Mouse (Mus musculus): ENCODE data around the gene Atp11c. TPM values are rescaled to one million over a fixed set of nuclear protein-coding genes. Genes with fewer than 3 reads are reported as not detected.

Gene Atp11c
- polyA plus RNA-seq, 1 experiment from 2014 or later = 11.2 TPM

GRCm38 (mm10) chrX:60345447-60345846 is 247.1 kb downstream of the Atp11c start:
- Histone ChIP-seq H3K36me3 (ENCODE audit: control insufficient read depth, insufficient read depth, low read length) (no peaks in the 10 kb centered on the region), H3K9ac (replicated peaks; ENCODE audit: low read depth, low read length) (no peak overlapping the region), H3K9me3 (ENCODE audit: control insufficient read depth, low read depth, low read length) (no peaks in the 10 kb centered on the region), H3K4me1 (ENCODE audit: control insufficient read depth, insufficient read depth, low read length) (no peaks in the 10 kb centered on the region), H3K27me3 (ENCODE audit: control insufficient read depth, insufficient read depth, low read length) (no peaks in the 10 kb centered on the region), H3K4me2 (replicated peaks; ENCODE audit: low read depth, low read length) (no peak overlapping the region), H3K27ac (ENCODE audit: low read length) (no peak overlapping the region), H3K4me3 (ENCODE audit: low read depth, low read length) (no peak overlapping the region)
- no peak for ATAC-seq (ENCODE audit: insufficient number of reproducible peaks, insufficient read depth, low FRiP score, low read depth)

GRCm38 (mm10) chrX:60344991-60345390 is 247.5 kb downstream of the Atp11c start:
- Histone ChIP-seq H3K4me2 (replicated peaks; ENCODE audit: low read depth, low read length) (no peak overlapping the region), H3K27me3 (ENCODE audit: control insufficient read depth, insufficient read depth, low read length) (no peaks in the 10 kb centered on the region), H3K9me3 (ENCODE audit: control insufficient read depth, low read depth, low read length) (no peaks in the 10 kb centered on the region), H3K36me3 (ENCODE audit: control insufficient read depth, insufficient read depth, low read length) (no peaks in the 10 kb centered on the region), H3K27ac (ENCODE audit: low read length) (no peak overlapping the region), H3K4me1 (ENCODE audit: control insufficient read depth, insufficient read depth, low read length) (no peaks in the 10 kb centered on the region), H3K9ac (replicated peaks; ENCODE audit: low read depth, low read length) (no peak overlapping the region), H3K4me3 (ENCODE audit: low read depth, low read length) (no peak overlapping the region)
- 76% methylated on average over 4 of the region's 4 CpGs for WGBS
- no peak for ATAC-seq (ENCODE audit: insufficient number of reproducible peaks, insufficient read depth, low FRiP score, low read depth)

- Histone ChIP-seq H3K27me3 (ENCODE audit: control insufficient read depth, insufficient read depth, low read length) (no peaks in the 10 kb centered on the region), H3K27ac (ENCODE audit: low read length) (no peak overlapping the region), H3K36me3 (ENCODE audit: control insufficient read depth, insufficient read depth, low read length) (no peaks in the 10 kb centered on the region), H3K9me3 (ENCODE audit: control insufficient read depth, low read depth, low read length) (no peaks in the 10 kb centered on the region), H3K4me2 (replicated peaks; ENCODE audit: low read depth, low read length) (no peak overlapping the region), H3K4me3 (ENCODE audit: low read depth, low read length) (no peak overlapping the region), H3K4me1 (ENCODE audit: control insufficient read depth, insufficient read depth, low read length) (no peaks in the 10 kb centered on the region), H3K9ac (replicated peaks; ENCODE audit: low read depth, low read length) (no peak overlapping the region)
- ATAC-seq (ENCODE audit: insufficient number of reproducible peaks, insufficient read depth, low FRiP score, low read depth) = no peak
- 90% methylated on average over 3 of the region's 3 CpGs for WGBS
Measured at GRCm38 (mm10) chrX:60329735-60330134, 262.8 kb downstream of the Atp11c start.

GRCm38 (mm10) chrX:60321321-60321720 is 271.2 kb downstream of the Atp11c start:
- Histone ChIP-seq H3K4me2 (replicated peaks; ENCODE audit: low read depth, low read length) (no peak overlapping the region), H3K4me3 (ENCODE audit: low read depth, low read length) (no peak overlapping the region), H3K36me3 (ENCODE audit: control insufficient read depth, insufficient read depth, low read length) (no peaks in the 10 kb centered on the region), H3K9ac (replicated peaks; ENCODE audit: low read depth, low read length) (no peak overlapping the region), H3K9me3 (ENCODE audit: control insufficient read depth, low read depth, low read length) (no peaks in the 10 kb centered on the region), H3K27me3 (ENCODE audit: control insufficient read depth, insufficient read depth, low read length) (no peaks in the 10 kb centered on the region), H3K27ac (ENCODE audit: low read length) (no peak overlapping the region), H3K4me1 (ENCODE audit: control insufficient read depth, insufficient read depth, low read length) (no peaks in the 10 kb centered on the region)
- ATAC-seq (ENCODE audit: insufficient number of reproducible peaks, insufficient read depth, low FRiP score, low read depth) = no peak
- 89% methylated on average over 4 of the region's 4 CpGs for WGBS

GRCm38 (mm10) chrX:60317661-60318060 is 274.8 kb downstream of the Atp11c start:
- Histone ChIP-seq H3K9ac (replicated peaks; ENCODE audit: low read depth, low read length) (no peak overlapping the region), H3K27me3 (ENCODE audit: control insufficient read depth, insufficient read depth, low read length) (no peaks in the 10 kb centered on the region), H3K4me2 (replicated peaks; ENCODE audit: low read depth, low read length) (no peak overlapping the region), H3K4me1 (ENCODE audit: control insufficient read depth, insufficient read depth, low read length) (no peaks in the 10 kb centered on the region), H3K9me3 (ENCODE audit: control insufficient read depth, low read depth, low read length) (no peaks in the 10 kb centered on the region), H3K27ac (ENCODE audit: low read length) (no peak overlapping the region), H3K36me3 (ENCODE audit: control insufficient read depth, insufficient read depth, low read length) (no peaks in the 10 kb centered on the region), H3K4me3 (ENCODE audit: low read depth, low read length) (no peak overlapping the region)
- ATAC-seq (ENCODE audit: insufficient number of reproducible peaks, insufficient read depth, low FRiP score, low read depth) = no peak
- 92% methylated on average over 3 of the region's 3 CpGs for WGBS

GRCm38 (mm10) chrX:60292335-60292734 is 300.2 kb downstream of the Atp11c start:
- no peak for ATAC-seq (ENCODE audit: insufficient number of reproducible peaks, insufficient read depth, low FRiP score, low read depth)

GRCm38 (mm10) chrX:60255346-60255745 is 337.2 kb downstream of the Atp11c start:
- Histone ChIP-seq H3K36me3 (ENCODE audit: control insufficient read depth, insufficient read depth, low read length) (no peaks in the 10 kb centered on the region), H3K4me3 (ENCODE audit: low read depth, low read length) (no peak overlapping the region), H3K4me1 (ENCODE audit: control insufficient read depth, insufficient read depth, low read length) (no peaks in the 10 kb centered on the region), H3K4me2 (replicated peaks; ENCODE audit: low read depth, low read length) (no peak overlapping the region), H3K27ac (ENCODE audit: low read length) (no peak overlapping the region), H3K9me3 (ENCODE audit: control insufficient read depth, low read depth, low read length) (no peaks in the 10 kb centered on the region), H3K27me3 (ENCODE audit: control insufficient read depth, insufficient read depth, low read length) (no peaks in the 10 kb centered on the region), H3K9ac (replicated peaks; ENCODE audit: low read depth, low read length) (no peak overlapping the region)
- no peak for ATAC-seq (ENCODE audit: insufficient number of reproducible peaks, insufficient read depth, low FRiP score, low read depth)

More at GRCm38 (mm10) chrX:60292335-60292734, 300.2 kb downstream of the Atp11c start:
- Histone ChIP-seq H3K36me3 (ENCODE audit: control insufficient read depth, insufficient read depth, low read length) (no peaks in the 10 kb centered on the region), H3K4me2 (replicated peaks; ENCODE audit: low read depth, low read length) (no peak overlapping the region), H3K4me3 (ENCODE audit: low read depth, low read length) (no peak overlapping the region), H3K4me1 (ENCODE audit: control insufficient read depth, insufficient read depth, low read length) (no peaks in the 10 kb centered on the region), H3K9ac (replicated peaks; ENCODE audit: low read depth, low read length) (no peak overlapping the region), H3K27ac (ENCODE audit: low read length) (no peak overlapping the region), H3K27me3 (ENCODE audit: control insufficient read depth, insufficient read depth, low read length) (no peaks in the 10 kb centered on the region), H3K9me3 (ENCODE audit: control insufficient read depth, low read depth, low read length) (no peaks in the 10 kb centered on the region)
- WGBS = 80% methylated on average over 2 of the region's 2 CpGs

GRCm38 (mm10) chrX:60187726-60188125 is 404.8 kb downstream of the Atp11c start:
- Histone ChIP-seq H3K9ac (replicated peaks; ENCODE audit: low read depth, low read length) (no peak overlapping the region), H3K27ac (ENCODE audit: low read length) (no peak overlapping the region), H3K4me2 (replicated peaks; ENCODE audit: low read depth, low read length) (no peak overlapping the region), H3K36me3 (ENCODE audit: control insufficient read depth, insufficient read depth, low read length) (no peaks in the 10 kb centered on the region), H3K4me3 (ENCODE audit: low read depth, low read length) (no peak overlapping the region), H3K27me3 (ENCODE audit: control insufficient read depth, insufficient read depth, low read length) (no peaks in the 10 kb centered on the region), H3K4me1 (ENCODE audit: control insufficient read depth, insufficient read depth, low read length) (no peaks in the 10 kb centered on the region), H3K9me3 (ENCODE audit: control insufficient read depth, low read depth, low read length) (no peaks in the 10 kb centered on the region)
- no peak for ATAC-seq (ENCODE audit: insufficient number of reproducible peaks, insufficient read depth, low FRiP score, low read depth)
- 30% methylated on average over 1 of the region's 1 CpGs for WGBS

- Histone ChIP-seq H3K4me2 (replicated peaks; ENCODE audit: low read depth, low read length) (no peak overlapping the region), H3K27ac (ENCODE audit: low read length) (no peak overlapping the region), H3K9ac (replicated peaks; ENCODE audit: low read depth, low read length) (no peak overlapping the region), H3K4me1 (ENCODE audit: control insufficient read depth, insufficient read depth, low read length) (no peaks in the 10 kb centered on the region), H3K36me3 (ENCODE audit: control insufficient read depth, insufficient read depth, low read length) (no peaks in the 10 kb centered on the region), H3K9me3 (ENCODE audit: control insufficient read depth, low read depth, low read length) (no peaks in the 10 kb centered on the region), H3K27me3 (ENCODE audit: control insufficient read depth, insufficient read depth, low read length) (no peaks in the 10 kb centered on the region), H3K4me3 (ENCODE audit: low read depth, low read length) (no peak overlapping the region)
- no peak for ATAC-seq (ENCODE audit: insufficient number of reproducible peaks, insufficient read depth, low FRiP score, low read depth)
- WGBS = 59% methylated on average over 3 of the region's 3 CpGs
Measured at GRCm38 (mm10) chrX:60182611-60183010, 409.9 kb downstream of the Atp11c start.
